Mouse (Mus musculus) hindbrain, embryonic 16.5 days (tissue): ENCODE data around the gene 4833420G17Rik. TPM values are rescaled to one million over a fixed set of nuclear protein-coding genes. Genes with fewer than 3 reads are reported as not detected.

Experiments used
- polyA plus RNA-seq: library from polyadenylated mRNA; unstranded; fragments of >200 nt; fragmentation: Nextera tagmentation; extraction: Ambion mirVana; gene quantifications from 2 replicates; pipeline ENCODE4 v1.2.1, GENCODE M21; 2015

4833420G17Rik gene
- polyA plus RNA-seq, 1 experiment from 2014 or later = 65.9 TPM

Other genes starting within 250 kb of the 4833420G17Rik start
- gene Paip1, start 34.2 kb upstream of the 4833420G17Rik start, polyA plus RNA-seq = 127 and 130 TPM in 2 replicates
- gene Tmem267, start 25.3 kb downstream of the 4833420G17Rik start, polyA plus RNA-seq = 3.1 and 4.0 TPM in 2 replicates
- 1.4 and 1.6 TPM in 2 replicates for gene 3110070M22Rik, start 25.6 kb downstream of the 4833420G17Rik start, polyA plus RNA-seq
- gene Ccl28, start 161.1 kb downstream of the 4833420G17Rik start, polyA plus RNA-seq = 0.26 and 0.46 TPM in 2 replicates
- 567 and 577 TPM in 2 replicates for gene Hmgcs1, start 227.6 kb downstream of the 4833420G17Rik start, polyA plus RNA-seq